Mouse (Mus musculus) brain, adult 2 months (tissue): ENCODE data around the gene Tnrc6a.

Source experiments
- DNase-seq: peaks from one replicate; pipeline ENCODE4 v3.0.0; 2011; ENCODE audit warnings: low read depth, low spot score

Gene Tnrc6a

DNA sequence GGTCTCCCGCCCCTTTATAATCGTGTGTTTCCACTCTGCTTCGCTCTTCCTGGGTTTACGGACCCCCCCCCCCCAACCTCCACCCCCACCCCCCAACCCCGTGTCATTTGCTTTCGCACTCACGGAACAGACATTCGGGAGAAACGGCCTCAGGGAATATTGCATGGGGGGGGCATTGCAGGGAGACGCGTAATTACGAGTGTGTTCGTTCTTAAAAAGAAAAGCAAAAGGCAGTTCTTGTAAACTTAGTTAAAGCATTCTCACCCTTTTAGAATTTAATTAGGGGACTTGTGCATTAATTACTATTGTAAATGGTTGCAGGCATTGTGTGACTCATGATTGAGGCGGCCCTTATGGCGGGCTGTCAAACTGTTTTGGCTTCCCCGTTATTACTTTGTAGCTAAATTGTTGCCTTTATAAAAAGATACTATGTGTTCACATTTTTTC is 1.1 kb downstream of the Tnrc6a start:
- DNase-seq = peak; percentile 82

DNA sequence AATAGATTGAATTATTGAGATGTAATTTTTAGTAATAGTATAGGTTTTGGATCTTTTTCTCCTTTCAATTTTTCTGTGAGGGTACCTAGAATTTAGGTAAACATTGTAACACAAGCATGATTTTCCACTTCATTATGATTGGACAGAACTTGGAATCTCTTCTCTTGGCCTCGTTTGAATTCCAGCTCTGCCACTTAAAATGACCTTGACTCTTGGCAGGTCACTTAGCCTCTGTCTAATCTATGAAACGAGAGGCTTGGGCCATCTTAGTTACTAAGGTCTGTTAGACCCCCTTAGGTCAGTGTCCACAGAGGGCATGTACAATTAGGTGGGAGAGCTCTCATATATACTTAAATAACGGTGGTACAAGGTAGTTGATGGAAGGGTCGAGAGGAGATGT is 2.4 kb downstream of the Tnrc6a start:
- DNase-seq = no peak

DNA sequence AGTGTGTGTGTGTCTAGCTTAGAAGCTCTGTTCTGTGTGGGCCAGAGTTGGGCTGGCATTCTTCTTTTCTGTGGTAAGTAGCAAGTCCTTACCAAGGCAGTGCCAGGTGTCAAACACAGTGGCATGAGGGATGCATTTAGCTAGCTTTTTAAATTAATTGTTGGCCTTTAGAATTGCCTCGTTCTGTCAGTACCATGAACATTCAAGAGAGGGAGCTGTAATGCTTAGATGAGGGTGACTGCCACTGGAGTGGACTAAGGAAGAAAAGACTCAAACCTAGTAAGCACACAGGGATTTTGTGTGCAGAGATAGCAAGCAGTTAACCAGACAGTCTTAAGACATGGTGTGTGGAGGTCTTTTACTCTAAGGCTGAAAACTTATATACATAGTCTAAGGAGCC is 3.6 kb downstream of the Tnrc6a start:
- no peak for DNase-seq

DNA sequence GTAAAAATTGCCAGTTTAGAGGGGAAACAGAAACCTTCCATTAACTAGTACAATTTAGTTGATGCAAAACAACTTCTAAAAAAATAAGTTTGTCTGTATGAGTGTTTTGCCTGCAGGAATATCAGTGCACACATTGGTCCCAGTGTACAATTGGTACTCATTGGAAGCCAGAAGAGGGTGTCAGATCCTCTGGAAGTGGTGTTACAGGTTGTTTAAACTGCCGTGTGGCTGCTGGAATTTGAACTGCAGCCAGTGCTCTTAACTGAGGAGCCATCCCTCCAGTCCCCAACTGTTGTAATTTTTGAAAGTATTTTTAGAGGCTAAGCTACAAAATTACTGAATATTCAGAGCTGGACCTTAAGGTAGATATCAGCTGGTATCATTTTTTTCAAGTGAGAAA is 4.3 kb downstream of the Tnrc6a start:
- DNase-seq = no peak

DNA sequence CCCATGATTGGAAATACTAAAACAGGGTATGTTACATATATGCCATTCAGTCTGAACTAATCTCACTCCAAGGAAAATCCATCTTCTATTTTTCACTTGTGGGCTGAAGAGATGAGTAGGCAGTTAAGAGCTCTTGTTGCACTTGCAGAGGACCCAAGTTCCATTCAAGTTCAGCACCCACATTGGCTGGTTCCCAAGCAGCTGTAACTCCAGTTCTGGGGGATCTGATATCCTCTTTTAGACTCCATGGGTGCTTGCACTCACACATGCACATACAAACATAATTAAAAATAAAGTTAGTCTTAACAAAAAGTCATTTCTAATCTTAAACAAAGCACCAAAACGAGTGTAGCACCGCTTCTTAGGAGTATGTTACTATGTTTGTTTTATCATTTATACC is 5.4 kb downstream of the Tnrc6a start:
- no peak for DNase-seq

DNA sequence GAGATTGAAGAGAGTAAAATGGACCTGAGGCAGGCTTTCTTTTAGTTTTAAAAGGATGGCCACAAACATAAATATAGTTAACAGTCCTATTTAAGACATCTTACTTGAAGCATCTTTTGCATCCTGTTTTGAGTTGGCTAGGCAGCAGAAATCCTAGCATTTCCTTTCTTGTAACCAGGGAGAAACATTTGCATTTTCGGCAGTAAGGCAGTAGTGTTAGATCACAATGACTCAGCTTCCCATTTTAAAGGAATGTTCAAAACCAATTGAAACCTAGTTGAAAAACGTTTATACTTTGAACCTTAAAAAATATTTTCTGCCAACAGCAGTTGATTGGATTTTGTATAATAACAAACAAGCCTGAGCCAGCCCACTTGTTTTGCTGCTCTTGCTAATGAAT is 6.5 kb downstream of the Tnrc6a start:
- DNase-seq = peak; percentile 59

DNA sequence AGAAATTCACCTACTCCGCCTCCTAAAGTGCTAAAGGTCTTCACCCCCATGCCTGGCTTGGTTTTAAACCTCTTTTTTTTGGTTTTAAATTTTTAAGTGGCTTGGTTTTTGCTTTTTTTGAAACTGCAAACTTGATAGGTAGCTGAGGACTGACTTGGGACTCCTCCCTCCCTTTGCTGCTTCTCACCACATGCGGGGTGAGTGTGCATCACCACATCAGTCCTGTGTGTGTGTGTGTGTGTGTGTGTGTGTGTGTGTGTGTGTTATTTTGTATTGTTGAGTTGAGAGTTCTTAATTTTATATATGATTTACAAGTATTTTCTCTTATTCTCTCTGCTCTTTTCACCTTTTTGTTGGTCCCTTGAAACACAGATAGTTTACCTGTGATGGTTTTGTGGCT is 8.7 kb downstream of the Tnrc6a start:
- DNase-seq = no peak

DNA sequence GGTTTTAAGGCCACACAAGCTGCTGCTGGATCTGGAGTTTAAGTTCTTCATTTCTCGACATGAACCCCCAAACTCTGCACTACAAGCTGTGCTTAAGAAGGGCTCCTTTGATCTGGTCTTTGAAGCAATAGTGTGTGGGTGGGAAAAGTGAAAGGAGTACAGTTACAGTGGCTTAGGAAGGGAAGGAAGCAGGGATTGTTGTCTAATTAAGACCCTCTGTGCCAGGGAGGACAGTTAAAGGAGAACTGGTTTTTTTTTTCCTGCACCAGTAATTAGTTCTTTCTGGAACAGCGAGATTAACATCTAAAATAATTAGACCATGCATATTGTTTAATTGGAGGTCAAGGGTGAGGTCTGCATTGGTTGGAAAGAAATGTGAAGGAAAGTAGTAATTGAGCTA is 11.2 kb downstream of the Tnrc6a start:
- DNase-seq = peak; percentile 17

DNA sequence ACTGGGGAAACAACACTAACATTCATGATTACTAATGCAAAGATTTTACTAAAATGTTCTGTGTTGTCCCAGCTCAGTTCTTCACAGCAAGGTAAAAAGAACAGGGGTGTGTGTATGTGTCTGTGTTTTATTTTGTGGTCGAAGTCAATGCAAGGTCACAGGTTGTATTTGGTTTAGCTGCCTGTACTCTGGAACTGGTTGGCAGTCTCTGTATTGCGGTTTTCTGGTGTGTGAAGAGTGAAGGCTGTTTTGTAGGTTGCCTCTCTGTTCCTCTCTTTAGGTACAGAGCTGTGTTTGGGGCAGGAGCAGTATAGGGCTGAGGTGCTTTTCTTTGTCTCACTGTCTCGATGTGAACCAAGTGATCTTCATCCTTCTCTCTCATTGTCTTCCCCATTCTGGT is 12.0 kb downstream of the Tnrc6a start:
- DNase-seq = no peak

DNA sequence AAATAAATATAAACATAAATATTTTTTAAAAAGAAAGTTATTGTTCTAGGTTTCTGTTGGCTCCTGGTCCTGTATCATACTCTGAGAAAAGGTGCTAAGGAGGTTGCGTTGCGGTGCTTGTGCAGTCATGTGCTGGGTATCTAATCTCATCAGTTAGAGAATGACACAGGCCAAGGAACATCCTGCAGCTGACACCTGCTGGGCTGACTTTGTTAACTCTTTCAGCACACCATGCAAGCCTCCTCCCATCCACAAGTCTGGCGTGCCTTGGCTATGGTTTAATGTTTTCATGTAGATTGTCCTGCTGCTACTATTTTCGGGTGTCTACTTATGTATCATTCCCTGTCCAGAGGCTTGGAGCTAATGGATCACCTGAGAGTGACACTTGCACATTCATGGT is 14.3 kb downstream of the Tnrc6a start:
- no peak for DNase-seq

DNA sequence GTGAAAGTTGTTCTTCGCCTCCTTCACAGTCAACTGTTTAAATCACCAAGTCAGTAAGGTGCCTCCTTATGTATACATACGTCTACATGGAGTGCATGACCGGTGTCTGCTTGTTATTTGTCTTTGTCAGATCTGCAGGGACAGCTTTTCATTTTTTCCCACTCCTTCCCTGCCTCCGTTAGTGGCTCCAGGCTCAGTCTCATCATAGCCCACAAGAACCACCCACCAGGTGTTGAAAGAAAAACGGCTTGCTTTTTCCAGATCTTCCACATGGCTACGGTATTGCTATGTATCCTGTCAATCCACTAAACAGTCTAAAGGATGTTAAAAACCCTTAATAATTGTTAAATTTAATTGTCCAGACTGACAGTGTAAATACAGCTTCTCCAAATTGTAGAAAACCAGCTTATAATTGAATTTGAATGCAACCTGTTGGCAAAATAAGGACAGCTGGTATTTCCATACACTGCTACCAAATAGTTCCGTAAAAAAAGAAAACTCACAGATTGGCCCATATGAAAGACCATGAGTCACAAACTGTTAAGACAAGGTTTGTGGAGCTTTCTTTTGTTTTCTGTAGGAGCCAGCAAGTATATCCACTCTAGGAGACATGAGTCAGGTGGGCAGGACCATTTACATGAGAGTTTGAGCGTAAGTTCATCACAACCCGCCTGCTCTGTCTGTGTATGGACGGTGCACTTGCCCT is 22.6 kb downstream of the Tnrc6a start:
- DNase-seq = peak; percentile 69

DNA sequence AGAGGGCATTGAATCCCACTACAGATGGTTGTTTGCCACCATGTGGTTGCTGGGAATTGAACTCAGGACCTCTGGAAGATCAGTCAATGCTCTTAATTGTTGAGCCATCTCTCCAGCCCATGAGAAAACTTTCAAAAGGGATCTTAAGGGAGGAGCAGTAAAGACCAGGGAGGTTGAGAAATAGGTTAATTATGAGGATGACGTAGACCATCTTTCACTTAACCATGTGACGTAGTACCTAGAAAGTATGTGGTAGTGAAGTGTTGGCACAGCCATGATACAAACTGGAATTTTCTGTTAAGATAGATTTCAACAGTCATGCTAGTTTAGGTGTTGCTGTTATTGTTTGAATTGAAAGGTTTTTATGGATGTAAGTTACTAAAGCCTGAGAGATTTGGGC is 24.1 kb downstream of the Tnrc6a start:
- DNase-seq = no peak

DNA sequence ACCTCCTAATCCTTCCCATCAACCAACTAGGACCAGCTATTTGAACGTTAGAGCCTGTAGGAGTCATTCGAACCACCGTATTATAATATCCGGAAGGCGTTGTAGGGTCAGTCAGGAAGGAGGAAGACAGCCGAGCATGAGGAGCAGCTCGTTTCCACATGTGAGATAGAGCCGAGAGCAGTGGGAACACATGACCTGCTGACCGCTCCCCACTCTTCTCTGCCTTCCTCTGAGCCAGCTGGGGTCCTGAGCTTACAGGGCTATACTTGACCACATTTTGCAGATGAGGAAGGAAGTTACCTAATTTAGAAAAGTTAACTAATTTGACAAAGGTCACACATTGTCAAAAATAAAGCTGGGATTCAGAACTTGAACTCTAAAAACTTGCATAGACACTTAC is 25.2 kb downstream of the Tnrc6a start:
- DNase-seq = no peak

DNA sequence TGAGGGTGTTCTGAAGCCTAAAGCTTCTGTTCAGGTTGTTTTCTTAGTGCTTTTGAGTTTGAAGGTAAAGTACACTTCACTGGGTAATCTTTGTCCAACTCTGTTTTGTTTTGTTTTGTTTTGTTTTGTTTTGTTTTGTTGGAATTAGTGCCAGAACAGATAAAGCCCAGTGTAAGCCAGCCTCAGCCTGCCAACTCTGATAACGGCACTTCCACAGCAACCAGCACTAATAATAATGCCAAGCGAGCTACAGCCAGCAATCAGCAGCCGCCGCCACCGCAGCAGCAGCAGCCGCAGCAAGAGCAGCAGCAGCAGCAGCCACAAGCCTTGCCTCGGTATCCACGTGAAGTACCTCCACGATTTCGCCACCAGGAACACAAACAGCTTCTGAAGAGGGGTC is 38.7 kb downstream of the Tnrc6a start:
- no peak for DNase-seq

DNA sequence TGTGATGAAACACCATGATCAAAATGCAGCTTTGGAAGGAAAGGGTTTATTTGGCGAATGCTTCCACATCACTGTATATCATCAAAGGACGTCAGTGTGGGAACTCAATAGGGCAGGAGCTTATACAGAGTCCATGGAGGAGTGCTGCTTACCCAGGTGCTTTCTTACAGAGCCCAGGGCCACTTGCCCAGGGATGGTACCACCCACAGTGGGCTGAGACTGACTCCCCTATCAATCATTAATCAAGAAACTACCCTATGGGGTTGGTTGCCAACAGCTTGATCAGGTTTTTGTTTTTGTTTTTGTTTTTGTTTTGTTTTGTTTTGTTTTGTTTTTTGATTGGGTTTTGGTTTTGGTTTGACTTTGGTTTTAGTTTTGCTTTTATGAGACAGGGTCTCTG is 43.8 kb downstream of the Tnrc6a start:
- no peak for DNase-seq

DNA sequence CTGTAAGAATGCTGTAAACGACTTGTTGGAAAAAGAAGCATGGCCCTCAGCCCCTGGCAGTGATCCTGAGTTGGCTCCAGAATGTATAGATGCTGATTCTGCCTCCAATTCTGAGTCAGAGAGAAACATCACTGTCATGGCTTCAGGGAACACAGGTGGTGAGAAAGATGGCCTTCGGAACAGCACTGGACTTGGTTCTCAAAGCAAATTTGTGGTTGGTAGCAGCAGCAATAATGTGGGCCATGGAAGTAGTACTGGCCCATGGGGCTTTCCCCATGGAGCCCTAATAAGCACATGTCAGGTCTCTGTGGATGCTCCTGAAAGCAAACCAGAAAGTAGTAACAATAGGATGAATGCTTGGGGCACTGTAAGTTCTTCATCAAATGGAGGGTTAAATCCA is 45.9 kb downstream of the Tnrc6a start:
- DNase-seq = no peak

DNA sequence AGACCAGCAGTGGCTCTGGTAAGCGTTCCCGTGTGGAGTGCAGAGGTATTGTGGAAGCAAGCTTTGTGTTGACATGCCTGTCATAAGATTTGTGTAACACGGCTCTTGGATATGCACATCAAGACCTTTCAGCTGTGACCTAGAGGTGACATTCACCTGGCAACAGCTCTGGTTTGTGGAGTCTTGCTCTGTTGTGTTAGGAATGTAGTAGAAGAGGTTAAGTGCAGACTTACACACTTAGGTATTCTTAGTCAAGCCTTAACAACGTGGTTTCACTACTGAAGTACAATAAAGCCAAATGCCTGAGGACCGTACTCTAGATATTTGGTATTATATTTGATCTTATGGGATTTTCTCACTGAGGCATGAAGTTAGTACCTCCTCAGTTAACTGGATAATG is 48.4 kb downstream of the Tnrc6a start:
- DNase-seq = no peak

DNA sequence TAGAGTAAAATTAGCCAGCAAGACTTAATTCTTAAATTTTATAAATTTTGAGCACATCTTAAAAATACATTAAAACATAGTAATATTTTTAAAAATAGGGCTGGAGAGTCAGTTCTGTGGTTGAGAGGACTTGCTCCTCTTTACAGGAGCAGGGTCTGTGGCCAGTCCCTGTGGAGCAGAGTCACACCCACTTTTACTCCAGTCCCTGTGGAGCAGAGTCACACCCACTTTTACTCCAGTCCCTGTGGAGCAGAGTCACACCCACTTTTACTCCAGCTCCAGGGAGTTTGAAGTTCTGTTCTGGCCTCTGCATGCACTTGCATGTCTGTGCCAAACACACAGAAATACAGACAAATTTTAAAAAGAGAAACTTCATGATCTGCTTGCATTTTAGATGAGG is 53.5 kb downstream of the Tnrc6a start:
- no peak for DNase-seq

DNA sequence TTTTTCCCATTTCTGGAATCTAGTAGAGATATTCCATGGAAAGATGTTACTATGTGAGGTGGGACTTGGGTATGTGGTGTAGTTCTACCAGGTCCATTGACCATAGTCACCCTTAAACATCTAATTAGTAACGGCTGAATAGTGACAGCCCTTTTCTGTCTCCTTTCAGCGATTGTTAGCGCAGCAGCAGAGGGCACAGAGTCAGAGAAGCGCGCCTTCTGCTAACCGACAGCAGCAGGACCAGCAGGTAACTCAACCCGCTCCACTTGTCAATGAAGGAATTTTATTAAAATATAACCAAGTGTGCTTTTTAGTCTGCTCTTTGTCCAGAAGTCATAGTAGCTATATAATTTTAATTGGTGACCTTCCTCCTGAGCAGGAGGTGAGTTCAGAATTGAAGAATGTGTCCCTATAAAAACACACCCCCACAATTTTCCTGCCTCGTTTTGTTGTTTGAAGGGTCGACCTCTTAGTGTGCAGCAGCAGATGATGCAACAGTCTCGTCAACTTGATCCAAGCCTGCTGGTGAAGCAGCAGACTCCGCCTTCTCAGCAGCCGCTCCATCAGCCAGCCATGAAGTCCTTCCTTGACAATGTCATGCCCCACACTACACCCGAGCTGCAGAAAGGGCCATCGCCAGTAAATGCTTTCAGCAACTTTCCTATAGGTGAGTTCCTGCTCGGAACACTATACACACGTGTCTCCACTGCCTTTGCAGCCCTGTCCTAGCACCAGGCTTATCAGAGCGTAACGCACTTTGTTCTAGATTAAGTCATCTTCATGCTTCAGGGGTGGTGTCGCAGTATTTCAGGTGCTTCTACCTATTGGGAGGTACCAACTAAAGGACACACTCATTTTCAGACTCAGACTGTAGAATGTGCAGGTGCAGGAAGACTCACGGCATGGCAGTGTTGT is 58.4 kb downstream of the Tnrc6a start:
- DNase-seq = peak; percentile 32

DNA sequence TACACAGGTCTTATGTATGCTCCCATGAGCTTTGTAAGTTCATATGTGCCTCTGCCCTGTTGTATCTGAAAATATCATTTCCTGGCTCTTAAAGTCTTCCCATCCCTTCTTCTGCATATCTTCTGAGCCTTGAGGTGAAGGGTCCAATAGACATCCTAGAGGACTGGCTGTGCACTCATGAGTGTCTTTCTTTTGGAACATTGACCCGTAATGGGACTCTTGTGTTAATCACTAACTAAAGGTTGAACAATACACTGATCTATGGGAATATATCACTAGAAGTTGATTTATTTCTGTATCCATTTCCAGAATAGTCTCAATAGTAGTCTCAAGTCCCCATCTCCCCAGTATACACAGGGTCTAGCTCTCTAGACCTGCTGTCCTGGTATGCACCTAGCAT is 61.2 kb downstream of the Tnrc6a start:
- no peak for DNase-seq

DNA sequence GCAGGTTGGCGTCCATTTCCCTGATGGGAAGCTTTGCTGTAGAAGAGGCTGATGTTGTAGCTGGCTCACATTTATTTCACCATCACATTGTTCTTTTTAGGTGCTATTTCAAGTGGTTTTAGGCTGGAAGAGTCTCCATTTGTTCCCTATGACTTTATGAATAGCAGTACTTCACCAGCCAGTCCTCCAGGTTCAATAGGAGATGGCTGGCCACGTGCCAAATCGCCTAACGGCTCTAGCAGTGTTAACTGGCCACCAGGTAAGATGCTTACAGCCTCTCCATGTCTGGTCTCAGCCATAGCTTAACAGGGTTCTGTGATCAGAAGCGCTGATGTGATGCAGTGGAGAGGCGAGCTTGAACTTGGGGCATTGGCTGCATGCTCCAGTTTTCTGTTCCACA is 62.8 kb downstream of the Tnrc6a start:
- DNase-seq = no peak

DNA sequence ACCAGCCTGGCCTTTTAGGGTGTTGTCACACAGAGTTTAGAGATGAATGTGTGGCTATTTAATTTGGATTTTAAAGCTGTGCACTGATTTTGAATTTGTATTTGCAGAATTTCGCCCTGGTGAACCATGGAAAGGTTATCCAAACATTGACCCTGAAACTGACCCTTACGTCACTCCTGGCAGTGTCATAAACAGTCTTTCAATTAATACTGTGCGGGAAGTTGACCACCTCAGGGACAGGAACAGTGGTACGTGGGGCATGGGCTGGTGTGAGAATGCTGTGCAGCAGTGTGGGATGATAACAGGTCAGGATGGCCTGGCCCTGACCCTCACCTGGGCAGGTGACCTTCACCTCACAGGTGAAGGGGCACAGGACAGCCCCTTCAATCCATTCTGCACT is 63.6 kb downstream of the Tnrc6a start:
- no peak for DNase-seq

DNA sequence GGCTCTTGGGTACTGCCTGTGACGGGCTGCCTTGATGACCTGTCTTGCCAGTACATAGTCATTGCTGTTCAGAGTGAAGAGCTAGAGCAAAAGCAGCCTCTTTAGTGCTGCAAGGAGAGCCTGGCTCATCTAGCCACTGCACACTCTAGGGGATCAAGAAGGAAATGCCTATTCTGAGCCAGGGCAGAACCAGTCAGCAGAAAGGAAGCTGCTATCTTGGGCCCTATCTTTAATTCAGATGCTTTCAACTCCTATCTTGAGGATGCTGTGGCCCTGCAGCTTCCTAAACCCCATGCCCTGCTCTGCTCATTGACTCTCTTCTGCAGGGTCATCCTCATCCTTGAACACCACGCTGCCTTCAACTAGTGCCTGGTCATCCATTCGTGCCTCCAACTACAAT is 64.8 kb downstream of the Tnrc6a start:
- DNase-seq = peak; percentile 28
